In genomic region chr5:44414441-44414840, GRCm38 (mm10) we compare ENCODE assay signal across 8 mouse cellular contexts.
DNase-seq lines count a peak whose midpoint lies in the region; ATAC-seq and TF ChIP-seq lines count a peak whose summit lies in the region.
"Had no signal": no experiment of that assay in that cellular context is flagged by ENCODE, and none has a peak within 500 bp of the region (broad histone marks: within the 10 kb centered on the region; RNA-seq: fewer than 3 reads in every experiment).

No protein-coding gene starts in this region.

- intact Hi-C loops in left cerebral cortex, postnatal 14 days (cut with DNase I) = no loop called here

- H3K4me3 ChIP-seq in forebrain, embryonic 16.5 days (replicated peaks; ENCODE audit: low read length) = no peak overlapping the region
- no peak overlapping the region for H3K4me3 ChIP-seq in intestine, embryonic 15.5 days (replicated peaks)
- no peak overlapping the region for H3K4me3 ChIP-seq in thymus, adult 2 months (ENCODE audit: control insufficient read depth, insufficient read depth, low read length)
- H3K4me3 ChIP-seq: liver, embryonic 15.5 days had no signal

- no peaks in the 10 kb centered on the region for H3K36me3 ChIP-seq in forebrain, embryonic 16.5 days (ENCODE audit: control insufficient read depth, insufficient read depth)
- H3K36me3 ChIP-seq in intestine, embryonic 15.5 days = no peaks in the 10 kb centered on the region
- H3K36me3 ChIP-seq in thymus, adult 2 months (ENCODE audit: control insufficient read depth, insufficient read depth, low read length) = no peaks in the 10 kb centered on the region
- H3K36me3 ChIP-seq: liver, embryonic 15.5 days had no signal

- H3K9ac ChIP-seq in forebrain, embryonic 16.5 days (replicated peaks; ENCODE audit: low read depth, low read length) = 0 out of 2 replicates have a peak overlapping the region, but pooled peaks have one; percentile 29
- no peak overlapping the region for H3K9ac ChIP-seq in intestine, embryonic 15.5 days
- H3K9ac ChIP-seq: liver, embryonic 15.5 days had no signal

- TF ChIP-seq CTCF in thymus, adult 2 months (IDR thresholded peaks at IDR 0.05; ENCODE audit: borderline replicate concordance, control insufficient read depth, extremely low read depth, insufficient read depth, low read length, poor library complexity) = no peak

- TF ChIP-seq POLR2A in thymus, adult 2 months (IDR thresholded peaks at IDR 0.05; ENCODE audit: control insufficient read depth, extremely low read depth, insufficient read depth, low read length, poor library complexity) = no peak

- no peaks in the 10 kb centered on the region for H3K9me3 ChIP-seq in forebrain, embryonic 16.5 days (ENCODE audit: control insufficient read depth, low read length)
- H3K9me3 ChIP-seq in intestine, embryonic 15.5 days = no peaks in the 10 kb centered on the region
- H3K9me3 ChIP-seq: liver, embryonic 15.5 days had no signal

- DNase-seq in Muller cell, postnatal 12 days (ENCODE audit: inconsistent ontology term) = peak; percentile 97
- peak; percentile 30 for DNase-seq in adrenal gland, postnatal 14 days
- peak; percentile 89 to 92 for DNase-seq in left cerebral cortex, postnatal 14 days (ENCODE audit: low spot score in 2 of 2)
- peak; percentile 91 for DNase-seq in right cerebral cortex, postnatal 10 days (ENCODE audit: low spot score in 2 of 2)
- DNase-seq in thymus, adult 2 months = no peak

- H3K4me2 ChIP-seq in forebrain, embryonic 16.5 days (ENCODE audit: low read length) = peak overlapping the region; percentile 1; the same call in 1 of the 2 replicates
- no peak overlapping the region for H3K4me2 ChIP-seq in intestine, embryonic 15.5 days (replicated peaks)
- H3K4me2 ChIP-seq: liver, embryonic 15.5 days had no signal

- no peaks in the 10 kb centered on the region for H3K27me3 ChIP-seq in forebrain, embryonic 16.5 days (replicated peaks; ENCODE audit: control insufficient read depth, insufficient read depth, low read length)
- H3K27me3 ChIP-seq in intestine, embryonic 15.5 days (replicated peaks) = no peaks in the 10 kb centered on the region
- no peaks in the 10 kb centered on the region for H3K27me3 ChIP-seq in thymus, adult 2 months (ENCODE audit: control insufficient read depth, insufficient read depth, low read length)
- H3K27me3 ChIP-seq: liver, embryonic 15.5 days had no signal

- ATAC-seq in forebrain, embryonic 16.5 days = peak; percentile 73
- peak; percentile 66 for ATAC-seq in intestine, embryonic 15.5 days

- H3K27ac ChIP-seq in forebrain, embryonic 16.5 days (ENCODE audit: low read length) = peak overlapping the region; percentile 57
- peak overlapping the region; percentile 22; the same call in 1 of the 2 replicates for H3K27ac ChIP-seq in intestine, embryonic 15.5 days
- H3K27ac ChIP-seq in thymus, adult 2 months (ENCODE audit: control insufficient read depth, insufficient read depth, low read length) = no peak overlapping the region
- H3K27ac ChIP-seq: liver, embryonic 15.5 days had no signal

- 23% methylated on average over 7 of the region's 7 CpGs for WGBS in forebrain, embryonic 16.5 days
- WGBS in intestine, embryonic 15.5 days = 42% methylated on average over 7 of the region's 7 CpGs
- 80% methylated on average over 7 of the region's 7 CpGs for WGBS in thymus, adult 2 months

- peaks cover 18% of the 10 kb centered on the region for H3K4me1 ChIP-seq in forebrain, embryonic 16.5 days (replicated peaks; ENCODE audit: control insufficient read depth, insufficient read depth, low read length)
- no peaks in the 10 kb centered on the region for H3K4me1 ChIP-seq in intestine, embryonic 15.5 days (replicated peaks)
- H3K4me1 ChIP-seq in thymus, adult 2 months (replicated peaks; ENCODE audit: control insufficient read depth, insufficient read depth, low read length) = no peaks in the 10 kb centered on the region
- H3K4me1 ChIP-seq: liver, embryonic 15.5 days had no signal
